Mouse (Mus musculus): Measurements from ENCODE around the gene Olfr437.

GRCm38 (mm10) chr6:43162982-43163381 is at the start of gene Olfr437:
- no peak for TF ChIP-seq CHD2 (IDR thresholded peaks at IDR 0.05; ENCODE audit: low read depth, low read length)
- no peak for TF ChIP-seq HCFC1 (IDR thresholded peaks at IDR 0.05; ENCODE audit: borderline replicate concordance, insufficient read depth, low read length)
